Mouse (Mus musculus): ENCODE measurements around the gene Ush2a.
A peak's percentile ranks its signal among the peaks of the same experiment; 100 is the strongest.

Gene Ush2a

GRCm38 (mm10) chr1:188551802-188552201, 290.0 kb downstream of the Ush2a start:
- DNase-seq = no peak

GRCm38 (mm10) chr1:188558911-188559310, 297.1 kb downstream of the Ush2a start:
- DNase-seq = peak; percentile 55 to 61

- no peak for DNase-seq
Measured at GRCm38 (mm10) chr1:188566229-188566628, 304.4 kb downstream of the Ush2a start.

- peak; percentile 71 to 78 for DNase-seq
Measured at GRCm38 (mm10) chr1:188567486-188567885, 305.7 kb downstream of the Ush2a start.

GRCm38 (mm10) chr1:188568295-188568961, 306.6 kb downstream of the Ush2a start:
- DNase-seq = peak; percentile 81 to 83

- no peak for DNase-seq
Measured at GRCm38 (mm10) chr1:188576246-188576747, 314.5 kb downstream of the Ush2a start.

- no peak for DNase-seq
Measured at GRCm38 (mm10) chr1:188577376-188577775, 315.6 kb downstream of the Ush2a start.

GRCm38 (mm10) chr1:188581136-188581535, 319.3 kb downstream of the Ush2a start:
- DNase-seq = no peak

- no peak for DNase-seq
Measured at GRCm38 (mm10) chr1:188595251-188595650, 333.4 kb downstream of the Ush2a start.

GRCm38 (mm10) chr1:188598052-188598451, 336.2 kb downstream of the Ush2a start:
- peak in 1 of 2 experiments; percentile 30 for DNase-seq

GRCm38 (mm10) chr1:188599134-188599533, 337.3 kb downstream of the Ush2a start:
- no peak for DNase-seq

GRCm38 (mm10) chr1:188606450-188606849, 344.6 kb downstream of the Ush2a start:
- no peak for DNase-seq

GRCm38 (mm10) chr1:188616547-188616946, 354.7 kb downstream of the Ush2a start:
- peak; percentile 32 to 38 for DNase-seq

GRCm38 (mm10) chr1:188633736-188634135, 371.9 kb downstream of the Ush2a start:
- DNase-seq = peak; percentile 70 to 71

GRCm38 (mm10) chr1:188639666-188640065, 377.8 kb downstream of the Ush2a start:
- DNase-seq = no peak

GRCm38 (mm10) chr1:188643156-188643555, 381.3 kb downstream of the Ush2a start:
- DNase-seq = no peak

- no peak for DNase-seq
Measured at GRCm38 (mm10) chr1:188653001-188653400, 391.2 kb downstream of the Ush2a start.

GRCm38 (mm10) chr1:188656121-188656520, 394.3 kb downstream of the Ush2a start:
- no peak for DNase-seq

GRCm38 (mm10) chr1:188659159-188659558, 397.3 kb downstream of the Ush2a start:
- DNase-seq = no peak

GRCm38 (mm10) chr1:188660339-188660738, 398.5 kb downstream of the Ush2a start:
- peak in 1 of 2 experiments; percentile 6 for DNase-seq

GRCm38 (mm10) chr1:188660882-188661281, 399.1 kb downstream of the Ush2a start:
- peak in 1 of 2 experiments; percentile 22 for DNase-seq

- DNase-seq = no peak
Measured at GRCm38 (mm10) chr1:188667460-188667859, 405.6 kb downstream of the Ush2a start.

- no peak for DNase-seq
Measured at GRCm38 (mm10) chr1:188668513-188668912, 406.7 kb downstream of the Ush2a start.

- DNase-seq = peak; percentile 44 to 67
Measured at GRCm38 (mm10) chr1:188672871-188673270, 411.0 kb downstream of the Ush2a start.

All from cerebellum, postnatal 10 days (tissue).